Mouse (Mus musculus) left cerebral cortex, postnatal 25 days (tissue): ENCODE measurements at regions not wholly inside any gene's neighbourhood (a gene's known extent, or its start where the extent isn't known, plus 50 kb on each side); places are given as distances from the start of the nearest gene placed in this dataset.

Source experiments
- DNase-seq, 2 experiments: peaks; one replicate each; pipeline ENCODE4 v3.0.0; 2022; ENCODE audit warnings: low spot score in 2 of 2, mixed read lengths in 1 of 2
- intact Hi-C: fragments of 180-260 bp; cut with DNase I; formaldehyde crosslinking; loops from one replicate; pipeline ENCODE4 v1.15.1; 2025

DNA sequence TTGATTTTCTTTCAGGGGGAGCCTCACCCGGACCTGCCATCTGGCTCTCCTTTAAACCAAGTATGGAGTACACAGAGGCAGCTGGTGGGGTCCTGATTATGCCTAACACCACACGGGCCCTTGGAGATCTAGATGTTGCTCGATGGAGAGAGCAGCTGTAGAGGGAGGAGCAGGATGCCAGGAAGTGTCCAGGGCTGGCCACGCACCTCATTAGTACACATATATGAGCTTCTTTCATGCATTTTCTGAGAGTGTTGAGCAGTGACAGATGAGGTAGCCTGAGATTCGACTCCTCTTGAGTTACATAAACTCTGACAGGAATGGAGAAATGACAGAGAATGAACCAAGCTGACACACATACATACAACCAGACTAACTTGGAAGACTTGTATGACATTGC, 136.1 kb downstream of the Spata18 start:
- intact Hi-C loops = no loop called here
- DNase-seq = no peak

GRCm38 (mm10) chr5:73792216-73792615, 141.0 kb downstream of the Spata18 start:
- no peak for DNase-seq
- intact Hi-C loops = no loop called here

DNA sequence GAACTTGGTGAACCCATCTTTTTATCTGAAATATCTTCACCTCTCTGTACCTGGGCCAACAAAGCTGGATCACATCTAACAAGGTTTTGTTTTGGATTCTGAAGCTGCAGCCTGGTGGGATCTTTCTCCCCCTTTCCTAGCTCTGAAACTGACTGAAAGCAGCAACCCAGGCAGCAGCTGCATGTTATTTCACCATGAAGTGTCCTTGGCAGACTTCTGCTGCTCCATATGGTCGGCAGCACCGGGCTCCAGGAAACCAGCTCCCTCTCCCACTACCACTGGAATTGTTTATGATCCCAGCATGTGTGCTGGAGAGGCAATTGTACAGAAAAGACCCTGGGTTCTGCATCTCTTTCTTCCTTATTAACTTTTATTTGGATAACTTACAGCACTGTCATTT, 145.0 kb downstream of the Spata18 start:
- peak in 1 of 2 experiments; percentile 17 for DNase-seq
- intact Hi-C loops = no loop called here

DNA sequence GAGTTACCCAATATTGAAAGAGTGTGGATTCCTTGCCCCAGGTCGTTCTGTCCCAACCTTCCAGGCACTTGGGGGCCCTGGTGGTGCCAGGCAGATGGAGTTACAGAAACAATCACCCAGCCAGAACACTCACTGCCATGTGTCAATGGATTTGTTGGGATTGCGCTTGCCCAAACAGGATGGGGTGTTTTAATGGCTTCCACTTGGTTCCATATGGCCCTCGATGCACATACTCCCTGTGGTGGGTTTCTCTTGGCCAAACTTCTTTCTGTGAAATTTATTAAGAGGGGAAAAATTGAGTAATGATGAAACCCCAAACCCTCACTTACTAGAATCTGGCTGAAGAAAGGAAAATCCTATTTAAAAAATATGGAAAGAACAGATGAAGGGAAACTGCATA, 146.8 kb downstream of the Spata18 start:
- no peak for DNase-seq
- intact Hi-C loops = no loop called here

GRCm38 (mm10) chr5:73803431-73803830, 152.3 kb downstream of the Spata18 start:
- DNase-seq = no peak
- intact Hi-C loops = no loop called here

GRCm38 (mm10) chr5:73804556-73805230, 153.5 kb downstream of the Spata18 start:
- DNase-seq = no peak
- intact Hi-C loops = no loop called here

DNA sequence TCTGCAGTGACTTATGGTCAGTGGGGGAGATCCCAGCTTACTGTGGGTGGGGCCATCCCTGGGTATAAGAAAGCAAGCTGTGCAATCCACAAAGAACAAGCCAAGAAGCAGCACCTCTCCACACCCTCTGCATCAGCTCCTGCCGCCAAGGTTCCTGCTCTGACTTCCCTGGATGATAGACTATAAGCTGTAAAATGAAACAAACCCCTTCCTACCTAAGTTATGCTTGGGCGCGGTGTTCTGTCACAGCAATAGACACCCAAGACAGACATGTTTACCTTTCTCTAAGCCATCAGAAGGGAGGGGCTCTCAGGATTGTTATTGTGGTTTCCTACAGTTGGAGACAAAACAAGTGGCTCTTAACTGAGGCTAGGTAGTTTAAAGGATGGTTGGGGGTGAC, 159.5 kb downstream of the Spata18 start:
- DNase-seq = no peak
- intact Hi-C loops = no loop called here

DNA sequence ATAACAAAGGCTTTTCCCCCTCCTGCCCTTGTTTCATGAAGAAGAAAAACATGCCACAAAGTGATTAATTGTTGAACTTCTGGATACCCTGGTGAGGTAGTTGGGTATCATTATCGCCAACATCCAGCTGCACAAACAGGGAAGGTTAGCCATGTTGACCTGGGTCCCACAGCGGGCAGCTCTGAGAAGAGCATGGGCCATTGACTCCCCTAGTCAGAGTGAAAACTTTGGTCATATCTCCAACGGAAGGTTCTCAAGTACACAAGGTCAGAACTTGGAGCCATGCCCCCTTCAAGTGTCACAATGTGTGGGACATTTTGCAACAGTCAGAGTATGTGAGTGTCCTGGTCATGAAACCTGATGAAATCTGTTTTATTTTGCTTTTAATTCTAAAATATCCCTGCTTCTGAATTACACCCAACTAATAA, 159.9 kb downstream of the Spata18 start:
- intact Hi-C loops = no loop called here
- no peak for DNase-seq

GRCm38 (mm10) chr5:73815752-73816151, 164.6 kb downstream of the Spata18 start:
- intact Hi-C loops = no loop called here
- no peak for DNase-seq

GRCm38 (mm10) chr5:73817180-73817579, 166.0 kb downstream of the Spata18 start:
- intact Hi-C loops = no loop called here
- peak in 1 of 2 experiments; percentile 49 for DNase-seq

- intact Hi-C loops = no loop called here
- DNase-seq = no peak
These were observed 170.9 kb downstream of the Spata18 start for GRCm38 (mm10) chr5:73821956-73822545.

DNA sequence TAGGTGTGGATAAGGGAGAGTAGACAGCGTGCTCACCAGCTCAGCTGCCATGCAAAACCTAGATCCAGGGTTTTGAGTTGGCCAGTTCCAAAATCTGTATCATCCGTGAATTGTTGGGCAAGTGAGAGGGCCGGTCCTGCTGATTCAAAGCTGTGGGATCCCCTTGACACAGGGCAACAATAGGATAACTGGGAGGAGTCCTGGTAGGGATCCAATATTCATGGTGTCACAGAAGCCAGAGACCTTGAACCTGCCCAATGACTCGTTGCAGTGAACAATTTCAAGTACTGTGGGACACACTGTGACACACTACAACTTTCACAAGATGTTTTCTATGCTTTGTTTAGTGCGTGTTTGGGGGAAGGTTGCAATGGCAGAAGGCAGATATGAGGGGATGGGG, 172.2 kb downstream of the Spata18 start:
- intact Hi-C loops = no loop called here
- no peak for DNase-seq

DNA sequence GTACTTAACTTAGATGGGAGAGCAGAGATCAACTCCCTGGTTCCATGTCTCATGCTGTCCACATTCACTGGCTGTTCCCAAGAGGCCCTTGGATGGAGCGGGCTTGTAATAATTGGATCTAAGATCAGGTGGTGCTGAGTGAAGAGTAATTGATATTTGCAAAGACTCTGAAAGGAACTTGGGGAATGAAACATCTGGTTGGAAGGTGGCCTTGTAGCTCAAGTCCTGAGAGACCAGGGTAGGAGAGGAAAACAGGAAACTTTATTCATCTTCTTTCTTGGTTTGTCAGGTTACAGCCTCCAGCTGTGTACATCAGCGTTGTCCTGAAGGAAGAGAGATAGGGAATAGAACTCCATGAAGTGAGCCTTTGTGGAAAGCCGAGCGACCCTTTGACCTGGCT, 175.8 kb downstream of the Spata18 start:
- intact Hi-C loops = no loop called here
- no peak for DNase-seq

- no peak for DNase-seq
- intact Hi-C loops = no loop called here
These were observed 182.5 kb downstream of the Spata18 start for GRCm38 (mm10) chr5:73833721-73834120.

- intact Hi-C loops = no loop called here
- DNase-seq = no peak
These were observed 192.6 kb downstream of the Spata18 start for GRCm38 (mm10) chr5:73843776-73844175.

DNA sequence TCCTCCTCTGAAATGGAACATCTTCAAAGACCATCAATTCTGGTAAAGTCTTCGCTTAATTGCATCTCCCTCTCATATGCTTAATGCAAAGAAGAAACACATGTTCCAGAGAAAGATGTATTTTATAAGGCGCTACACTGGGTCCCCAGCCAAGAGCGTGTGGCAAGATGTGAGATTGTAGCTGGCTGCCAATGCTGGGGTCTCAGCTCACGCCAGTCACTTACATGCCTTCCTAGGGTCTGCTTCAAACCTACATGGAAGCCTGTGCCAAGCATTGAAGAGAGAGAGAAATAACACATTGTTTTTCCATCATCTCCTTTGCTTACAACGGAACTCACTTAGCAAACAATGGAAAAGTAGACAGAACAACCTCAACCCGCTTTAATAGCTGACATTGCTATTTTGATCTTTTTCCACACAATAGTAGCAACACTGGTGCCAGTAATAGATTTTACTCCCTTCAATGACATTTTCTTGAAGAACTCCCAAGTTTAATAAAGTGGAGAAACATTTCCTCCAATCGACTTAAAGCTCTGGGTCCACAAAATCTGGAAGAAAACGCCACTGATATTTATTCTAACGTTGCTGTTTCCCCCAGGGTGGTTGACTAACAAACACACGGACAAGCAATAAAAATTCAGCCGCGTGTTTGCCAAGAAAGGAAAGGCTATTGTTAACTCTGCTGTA, 195.1 kb downstream of the Spata18 start:
- intact Hi-C loops = no loop called here
- no peak for DNase-seq

- no peak for DNase-seq
- intact Hi-C loops = no loop called here
These were observed 195.6 kb downstream of the Spata18 start for GRCm38 (mm10) chr5:73846783-73847151.

DNA sequence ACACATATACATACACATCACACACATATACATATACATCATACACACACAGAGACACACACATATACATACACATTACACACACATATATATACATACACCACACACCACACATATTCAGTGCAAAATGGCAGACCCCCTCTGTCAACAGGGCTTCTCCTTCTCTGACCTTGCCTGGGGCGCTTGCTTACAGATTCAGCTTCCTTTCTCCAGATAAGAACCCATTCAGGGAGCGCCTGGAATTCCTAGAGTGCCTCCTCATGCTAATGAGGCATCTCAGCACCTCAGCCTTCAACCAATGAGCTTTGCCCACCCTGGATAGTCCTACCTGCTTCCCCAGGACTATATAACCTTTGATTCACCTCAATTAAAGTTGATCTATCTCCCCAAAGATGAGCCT, 200.3 kb downstream of the Spata18 start:
- intact Hi-C loops = loop anchor here (5.0 kb wide), 3 partner anchors 89 to 1291 kb away; no protein-coding TSS in a partner anchor
- no peak for DNase-seq

GRCm38 (mm10) chr5:73854025-73854773, 203.0 kb downstream of the Spata18 start:
- intact Hi-C loops = loop anchor here (2.0 to 5.0 kb wide), 5 partner anchors 92 to 1303 kb away; no protein-coding TSS in a partner anchor
- DNase-seq = peak; percentile 85 to 93

DNA sequence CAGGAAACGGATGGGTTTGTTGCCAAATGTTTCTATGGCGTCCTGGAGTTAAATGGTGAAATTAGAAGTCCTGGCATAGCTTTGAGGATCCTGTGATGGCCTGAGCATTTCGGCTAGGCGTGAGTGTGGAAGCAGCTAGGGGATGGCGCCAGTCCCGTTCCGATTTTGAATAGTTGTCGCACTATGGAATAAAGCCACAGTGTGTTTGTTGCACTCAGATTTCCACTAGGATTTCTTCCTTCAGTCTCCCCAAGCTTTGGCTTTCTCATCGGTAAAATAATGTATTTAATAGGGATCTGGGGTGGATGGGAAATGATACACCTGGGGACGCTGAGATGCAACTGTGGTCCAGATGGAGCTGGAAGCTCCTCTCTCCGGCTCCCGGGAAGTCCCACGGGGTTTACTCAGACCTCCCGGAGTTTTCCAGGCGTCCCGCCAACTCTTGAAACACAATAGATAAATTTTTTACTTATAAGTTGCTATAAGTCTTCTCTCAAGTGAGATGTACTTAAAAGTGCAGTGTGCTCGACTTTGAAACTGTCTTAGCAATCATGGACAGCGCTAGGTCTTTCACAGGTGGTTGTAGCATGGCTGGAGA, 203.7 kb downstream of the Spata18 start:
- DNase-seq = no peak
- intact Hi-C loops = loop anchor here (2.0 to 5.0 kb wide), 5 partner anchors 93 to 1302 kb away; no protein-coding TSS in a partner anchor
